Mouse (Mus musculus) limb, embryonic 14.5 days (tissue): ENCODE data around the gene Gm43518. TPM values are rescaled to one million over a fixed set of nuclear protein-coding genes. Genes with fewer than 3 reads are reported as not detected.

Experiments used
- ATAC-seq: fragments of 200-750 bp; cut with Nextera tagmentation; 2 replicates; pipeline ENCODE4 v1.8.0; 2017; ENCODE audit warnings: low read depth, moderate number of reproducible peaks, moderate TSS enrichment; ENCODE audit not compliant: low FRiP score
- DNase-seq: peaks from one replicate; pipeline ENCODE4 v3.0.0-alpha.2; 2015; ENCODE audit warnings: low spot score
- H3K27ac ChIP-seq: fragments of 300-500 bp; sonication (generic); replicated peaks from 2 replicates; pipeline ENCODE4 v1.5.1; 2014; ENCODE audit warnings: low read depth, mild to moderate bottlenecking, low read length, moderate library complexity, mixed read lengths
- H3K27me3 ChIP-seq: fragments of 300-500 bp; sonication (generic); 2 replicates; pipeline ENCODE4 v1.6.1; 2014; ENCODE audit warnings: low read length, mixed read lengths; ENCODE audit not compliant: control insufficient read depth, insufficient read depth
- H3K36me3 ChIP-seq: fragments of 300-500 bp; sonication (generic); 2 replicates; pipeline ENCODE4 v1.6.1; 2014; ENCODE audit warnings: mild to moderate bottlenecking, low read length, moderate library complexity, mixed read lengths; ENCODE audit not compliant: control insufficient read depth, insufficient read depth
- H3K4me1 ChIP-seq: fragments of 300-500 bp; sonication (generic); 2 replicates; pipeline ENCODE4 v1.6.1; 2014; ENCODE audit warnings: antibody characterized with exemption, low read length, mixed read lengths; ENCODE audit not compliant: control insufficient read depth, insufficient read depth
- H3K4me2 ChIP-seq: fragments of 300-500 bp; sonication (generic); replicated peaks from 2 replicates; pipeline ENCODE4 v1.6.1; 2014; ENCODE audit warnings: low read depth, mild to moderate bottlenecking, low read length, moderate library complexity; ENCODE audit not compliant: severe bottlenecking
- H3K4me3 ChIP-seq: fragments of 300-500 bp; sonication (generic); replicated peaks from 2 replicates; pipeline ENCODE4 v1.5.1; 2014; ENCODE audit warnings: low read length
- H3K9ac ChIP-seq: fragments of 300-500 bp; sonication (generic); 2 replicates; pipeline ENCODE4 v1.6.1; 2014; ENCODE audit warnings: mild to moderate bottlenecking, low read depth, low read length, moderate library complexity; ENCODE audit not compliant: severe bottlenecking
- H3K9me3 ChIP-seq: fragments of 300-500 bp; sonication (generic); 2 replicates; pipeline ENCODE4 v1.6.1; 2016; ENCODE audit warnings: low read length; ENCODE audit not compliant: control insufficient read depth
- POLR2A ChIP-seq: fragments of 200-500 bp; IDR thresholded peaks from 2 replicates; pipeline ENCODE4 v1.8.0; 2012; ENCODE audit warnings: inconsistent platforms, mild to moderate bottlenecking, moderate library complexity, borderline replicate concordance; ENCODE audit not compliant: insufficient read depth, insufficient read length; ENCODE audit errors: extremely low read depth
- WGBS: fragments of 180-500 bp; shearing (Covaris S2); extraction: QIAGEN DNeasy Blood & Tissue Kit; methylation state at CpG from one replicate; pipeline ENCODE4 v1.1.7; 2014; 5-methylcytosine and 5-hydroxymethylcytosine counted together
- polyA plus RNA-seq, 2 experiments: library from polyadenylated mRNA; depleted of rRNA in 1 of 2; stranded (reverse) in 1 of 2; unstranded in 1 of 2; fragments of >200 nt; fragmentation: Nextera tagmentation in 1 of 2; extraction: Ambion mirVana in 1 of 2; gene quantifications; 2 replicates each; pipeline versions ENCODE4 v1.2.1 to v1.2.3; 2012 to 2014

Gm43518 gene
- polyA plus RNA-seq, 2 experiments: 2.1 to 2.2 TPM

DNA sequence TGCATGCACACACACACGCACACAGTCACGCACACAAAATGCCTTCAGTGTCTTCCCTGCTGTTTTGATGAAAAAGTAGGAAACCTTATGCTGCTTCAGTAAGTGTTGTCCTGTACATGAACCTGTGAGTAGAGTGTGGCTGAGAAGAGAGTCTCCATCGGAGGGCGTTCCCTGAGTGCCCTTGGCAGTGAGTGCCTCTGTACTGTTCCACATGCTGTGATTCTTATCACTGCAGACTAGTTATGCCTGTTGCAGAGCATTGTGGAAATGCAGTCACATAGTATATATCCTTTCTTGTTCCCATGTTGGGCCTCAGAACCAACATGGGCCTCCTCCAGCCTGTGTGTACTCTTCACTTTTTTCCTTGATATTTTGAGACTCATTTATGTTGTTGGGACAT, 37.0 kb downstream of the Gm43518 start:
- 95% methylated on average over 4 of the region's 4 CpGs for WGBS
- H3K9ac ChIP-seq: no peak overlapping the region
- no peak for TF ChIP-seq POLR2A
- H3K4me1 ChIP-seq: no peaks in the 10 kb centered on the region
- H3K4me2 ChIP-seq: no peak overlapping the region
- H3K36me3 ChIP-seq: no peaks in the 10 kb centered on the region
- ATAC-seq: no peak
- H3K27me3 ChIP-seq: no peaks in the 10 kb centered on the region
- H3K27ac ChIP-seq: no peak overlapping the region
- no peak overlapping the region for H3K4me3 ChIP-seq
- no peak for DNase-seq
- no peaks in the 10 kb centered on the region for H3K9me3 ChIP-seq

DNA sequence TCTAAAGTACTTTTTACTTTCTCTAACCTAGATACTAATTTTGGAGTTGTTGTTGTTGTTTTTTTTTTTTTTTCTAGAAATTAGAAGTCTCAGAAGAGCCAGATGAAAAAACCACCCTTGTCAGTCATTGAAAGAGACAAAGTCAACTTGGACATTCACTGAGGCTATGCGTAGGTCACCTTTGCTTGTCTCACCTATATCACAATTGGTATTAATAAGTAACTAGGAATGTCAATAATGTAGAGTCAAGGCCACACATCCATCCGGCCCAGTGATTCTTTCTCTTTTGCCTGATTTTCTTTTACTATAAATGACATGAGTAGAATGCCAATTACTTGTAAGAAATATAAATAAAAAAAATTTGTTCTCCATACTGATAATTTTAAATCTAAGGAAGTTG, 39.5 kb downstream of the Gm43518 start:
- H3K4me1 ChIP-seq: no peaks in the 10 kb centered on the region
- DNase-seq: no peak
- no peak overlapping the region for H3K4me3 ChIP-seq
- no peaks in the 10 kb centered on the region for H3K9me3 ChIP-seq
- H3K36me3 ChIP-seq: no peaks in the 10 kb centered on the region
- TF ChIP-seq POLR2A: no peak
- no peak overlapping the region for H3K27ac ChIP-seq
- no peaks in the 10 kb centered on the region for H3K27me3 ChIP-seq
- 94% methylated on average over 2 of the region's 2 CpGs for whole genome bisulfite sequencing
- no peak for ATAC-seq
- no peak overlapping the region for H3K4me2 ChIP-seq
- H3K9ac ChIP-seq: no peak overlapping the region

DNA sequence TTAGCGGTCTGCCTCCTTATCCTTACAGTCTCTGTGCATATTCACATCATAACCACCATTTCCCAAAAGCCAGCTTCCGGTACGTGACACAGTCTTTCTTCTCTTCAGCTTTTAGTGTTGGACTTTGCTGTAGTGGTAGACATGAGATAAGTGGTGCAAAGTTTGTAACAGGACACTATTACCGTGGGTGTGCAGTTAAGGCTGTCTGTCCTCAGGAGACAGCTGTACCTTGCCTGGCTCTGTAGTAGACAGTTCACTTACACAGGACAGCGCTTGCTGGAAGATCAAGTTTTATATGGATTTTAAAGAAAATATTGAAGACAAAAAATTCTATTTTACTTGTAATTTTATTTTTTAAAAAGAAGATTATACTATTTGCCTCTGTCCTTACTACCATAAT, 41.2 kb downstream of the Gm43518 start:
- H3K36me3 ChIP-seq: no peaks in the 10 kb centered on the region
- H3K27ac ChIP-seq: no peak overlapping the region
- H3K27me3 ChIP-seq: no peaks in the 10 kb centered on the region
- no peak for ATAC-seq
- H3K9me3 ChIP-seq: no peaks in the 10 kb centered on the region
- TF ChIP-seq POLR2A: no peak
- H3K4me2 ChIP-seq: no peak overlapping the region
- no peaks in the 10 kb centered on the region for H3K4me1 ChIP-seq
- no peak overlapping the region for H3K9ac ChIP-seq
- WGBS: 74% methylated on average over 5 of the region's 5 CpGs
- DNase-seq: no peak
- H3K4me3 ChIP-seq: no peak overlapping the region

- H3K4me2 ChIP-seq: no peak overlapping the region
- WGBS: 75% methylated on average over 8 of the region's 8 CpGs
- H3K4me3 ChIP-seq: no peak overlapping the region
- H3K36me3 ChIP-seq: no peaks in the 10 kb centered on the region
- no peak overlapping the region for H3K9ac ChIP-seq
- H3K9me3 ChIP-seq: no peaks in the 10 kb centered on the region
- no peaks in the 10 kb centered on the region for H3K27me3 ChIP-seq
- H3K27ac ChIP-seq: no peak overlapping the region
- no peak for ATAC-seq
- no peak for TF ChIP-seq POLR2A
- H3K4me1 ChIP-seq: no peaks in the 10 kb centered on the region
- DNase-seq: no peak
Observed at GRCm38 (mm10) chr5:123969216-123969615, 42.0 kb downstream of the Gm43518 start.

GRCm38 (mm10) chr5:123970576-123970975, 43.4 kb downstream of the Gm43518 start:
- TF ChIP-seq POLR2A: no peak
- Histone ChIP-seq H3K27me3 (no peaks in the 10 kb centered on the region), H3K4me2 (no peak overlapping the region), H3K36me3 (no peaks in the 10 kb centered on the region), H3K9me3 (no peaks in the 10 kb centered on the region), H3K4me1 (no peaks in the 10 kb centered on the region; the same call in 1 of the 2 replicates), H3K4me3 (no peak overlapping the region), H3K27ac (no peak overlapping the region), H3K9ac (no peak overlapping the region)
- WGBS: 87% methylated on average over 4 of the region's 4 CpGs
- ATAC-seq (no peak), DNase-seq (no peak)

GRCm38 (mm10) chr5:123972453-123972852, 45.2 kb downstream of the Gm43518 start:
- WGBS: 71% methylated on average over 6 of the region's 6 CpGs
- H3K9me3 ChIP-seq: no peaks in the 10 kb centered on the region
- H3K36me3 ChIP-seq: no peaks in the 10 kb centered on the region
- H3K4me1 ChIP-seq: no peaks in the 10 kb centered on the region; the same call in none of the 2 replicates
- H3K4me3 ChIP-seq: no peak overlapping the region
- H3K27ac ChIP-seq: no peak overlapping the region
- no peaks in the 10 kb centered on the region for H3K27me3 ChIP-seq
- no peak overlapping the region for H3K4me2 ChIP-seq
- ATAC-seq: no peak
- H3K9ac ChIP-seq: no peak overlapping the region
- no peak for DNase-seq
- TF ChIP-seq POLR2A: no peak
